Mouse (Mus musculus) embryonic fibroblast, embryonic 13.5 days (primary cell): ENCODE results near the gene Zfp605. TPM values are rescaled to one million over a fixed set of nuclear protein-coding genes. Genes with fewer than 3 reads are reported as not detected.

Source experiments
- H3K27ac ChIP-seq: 2 replicates; pipeline ENCODE4 v1.5.1; 2012; ENCODE audit warnings: low read length, control low read depth, inconsistent platforms; ENCODE audit not compliant: insufficient read depth
- H3K4me1 ChIP-seq: 2 replicates; pipeline ENCODE4 v1.6.1; 2011; ENCODE audit warnings: low read length; ENCODE audit not compliant: control insufficient read depth, insufficient read depth
- H3K4me3 ChIP-seq: 2 replicates; pipeline ENCODE4 v1.5.1; 2011; ENCODE audit warnings: mild to moderate bottlenecking, control low read depth, low read length; ENCODE audit not compliant: insufficient read depth
- CTCF ChIP-seq: IDR thresholded peaks from 2 replicates; pipeline ENCODE4 v1.5.1; 2011; ENCODE audit warnings: mild to moderate bottlenecking, control low read depth, low read length, moderate library complexity, borderline replicate concordance; ENCODE audit not compliant: insufficient read depth
- POLR2A ChIP-seq: IDR thresholded peaks from 2 replicates; pipeline ENCODE4 v1.6.1; 2011; ENCODE audit warnings: low read depth, mild to moderate bottlenecking, control low read depth, low read length, moderate library complexity
- polyA plus RNA-seq: library from polyadenylated mRNA; stranded (reverse); fragments of >200 nt; gene quantifications from 2 replicates; pipeline ENCODE4 v1.2.4, GENCODE M21; 2011; ENCODE audit warnings: low read depth; ENCODE audit not compliant: missing spikeins, insufficient read length

The Zfp605 gene
- polyA plus RNA-seq, 1 experiment: 8.3 TPM

- TF ChIP-seq CTCF (no peak), POLR2A (no peak)
Measured at GRCm38 (mm10) chr5:110169374-110169773, 59.5 kb downstream of the Zfp605 start.

GRCm38 (mm10) chr5:110176362-110177020 is 66.6 kb downstream of the Zfp605 start, which contains the start of gene Golga3:
Gene Golga3 (plus strand): TSS chr5:110176701.
- Histone ChIP-seq H3K27ac (peak within 1 kb of the TSS; percentile 73), H3K4me1 (0 out of 2 replicates have a peak, but pooled peaks cover 3% of the 10 kb centered on the region), H3K4me3 (peak within 1 kb of the TSS; percentile 87)
- TF ChIP-seq CTCF (no peak), POLR2A (peak; percentile 77)

More at GRCm38 (mm10) chr5:110169374-110169773, 59.5 kb downstream of the Zfp605 start:
- no peak overlapping the region for H3K4me3 ChIP-seq
- H3K4me1 ChIP-seq: no peaks in the 10 kb centered on the region
- no peak overlapping the region for H3K27ac ChIP-seq

GRCm38 (mm10) chr5:110177021-110177420 is 67.1 kb downstream of the Zfp605 start:
- TF ChIP-seq CTCF (no peak), POLR2A (no peak)
- peak overlapping the region; percentile 87 for H3K4me3 ChIP-seq
- 0 out of 2 replicates have a peak, but pooled peaks cover 3% of the 10 kb centered on the region for H3K4me1 ChIP-seq
- H3K27ac ChIP-seq: peak overlapping the region; percentile 73

- Histone ChIP-seq H3K27ac (no peak overlapping the region), H3K4me3 (no peak overlapping the region), H3K4me1 (0 out of 2 replicates have a peak, but pooled peaks cover 3% of the 10 kb centered on the region)
- TF ChIP-seq CTCF (no peak), POLR2A (no peak)
Measured at GRCm38 (mm10) chr5:110178628-110179027, 68.7 kb downstream of the Zfp605 start.

Other genes starting within 250 kb of the Zfp605 start
- 1.2 and 6.8 TPM in 2 replicates for gene Gm15446, start 186.7 kb upstream of the Zfp605 start, polyA plus RNA-seq
- gene Zfp932, start 113.6 kb upstream of the Zfp605 start, polyA plus RNA-seq: 10.3 and 18.8 TPM in 2 replicates
- gene Gm17655, start 37.6 kb upstream of the Zfp605 start, polyA plus RNA-seq: 6.5 and 6.8 TPM in 2 replicates
- 1.4 and 1.9 TPM in 2 replicates for gene Gm35315, start 15.7 kb upstream of the Zfp605 start, polyA plus RNA-seq
- 0.28 and 0.87 TPM in 2 replicates for gene Plcxd1, start 10.1 kb upstream of the Zfp605 start, polyA plus RNA-seq
- gene Gtpbp6, start 1.9 kb upstream of the Zfp605 start, polyA plus RNA-seq: 21.4 and 24.7 TPM in 2 replicates
- 35.8 and 38.1 TPM in 2 replicates for gene Chfr, start 25.8 kb downstream of the Zfp605 start, polyA plus RNA-seq
- 49.2 and 54.9 TPM in 2 replicates for gene Golga3, start 66.6 kb downstream of the Zfp605 start, polyA plus RNA-seq
- gene Ankle2, start 120.9 kb downstream of the Zfp605 start, polyA plus RNA-seq: 37.2 and 37.3 TPM in 2 replicates
- gene Pgam5, start 159.8 kb downstream of the Zfp605 start, polyA plus RNA-seq: 47.7 and 52.0 TPM in 2 replicates
- 2.8 and 3.3 TPM in 2 replicates for gene Pxmp2, start 176.1 kb downstream of the Zfp605 start, polyA plus RNA-seq
- 20.5 and 27.0 TPM in 2 replicates for gene Pole, start 176.2 kb downstream of the Zfp605 start, polyA plus RNA-seq
- gene P2rx2, start 233.1 kb downstream of the Zfp605 start, polyA plus RNA-seq: 0.32 TPM in 1 of 2 replicates, not detected in the other
- gene Lrcol1, start 234.6 kb downstream of the Zfp605 start, polyA plus RNA-seq: not detected in 2 replicates